Mouse (Mus musculus) G1E (cell line): ENCODE measurements around the gene Snx1. TPM values are rescaled to one million over a fixed set of nuclear protein-coding genes. Genes with fewer than 3 reads are reported as not detected.

Experiments
- ATAC-seq: 2 replicates; pipeline ENCODE4 v1.8.0; 2016; ENCODE audit warnings: mild to moderate bottlenecking; ENCODE audit not compliant: insufficient number of reproducible peaks, poor library complexity, low FRiP score, severe bottlenecking; ENCODE audit errors: extremely low read depth
- DNase-seq: peaks from one replicate; pipeline ENCODE4 v3.0.0; 2012; ENCODE audit warnings: low spot score
- H3K27me3 ChIP-seq: 2 replicates; pipeline ENCODE4 v1.6.1; 2012; ENCODE audit warnings: mild to moderate bottlenecking, low read length, inconsistent platforms; ENCODE audit not compliant: insufficient read depth
- H3K36me3 ChIP-seq: replicated peaks from 2 replicates; pipeline ENCODE3; 2012; ENCODE audit warnings: mild to moderate bottlenecking, inconsistent platforms
- H3K4me1 ChIP-seq: 2 replicates; pipeline ENCODE4 v1.6.1; 2012; ENCODE audit warnings: low read depth, low read length, inconsistent platforms, mixed read lengths; ENCODE audit not compliant: insufficient read depth
- H3K4me3 ChIP-seq: 2 replicates; pipeline ENCODE4 v1.5.1; 2012; ENCODE audit warnings: low read depth, mild to moderate bottlenecking, inconsistent platforms, low read length, moderate library complexity, mixed read lengths
- H3K9me3 ChIP-seq: replicated peaks from 2 replicates; pipeline ENCODE4 v1.6.1; 2012; ENCODE audit warnings: inconsistent platforms
- CTCF ChIP-seq: IDR thresholded peaks from 2 replicates; pipeline ENCODE4 v1.5.1; 2012; ENCODE audit warnings: low read depth, low read length, inconsistent platforms, mixed read lengths
- GATA1 ChIP-seq: IDR thresholded peaks from 2 replicates; pipeline ENCODE4 v1.6.1; 2012; ENCODE audit warnings: borderline replicate concordance, low read length, inconsistent platforms, mixed read lengths
- GATA2 ChIP-seq: IDR thresholded peaks from 2 replicates; pipeline ENCODE4 v1.6.1; 2012; ENCODE audit warnings: low read depth, low read length, inconsistent platforms, borderline replicate concordance
- POLR2AphosphoS5 ChIP-seq: IDR thresholded peaks from 2 replicates; pipeline ENCODE4 v1.6.1; 2012; ENCODE audit warnings: low read depth, low read length, inconsistent platforms; ENCODE audit not compliant: insufficient replicate concordance
- TAL1 ChIP-seq: conservative IDR thresholded peaks from 2 replicates; pipeline ENCODE4 v1.6.1; 2012; ENCODE audit warnings: low read depth, low read length, inconsistent platforms, mixed read lengths
- polyA plus RNA-seq: library from polyadenylated mRNA; stranded (reverse); fragments of >175 nt; gene quantifications from 2 replicates; pipeline ENCODE4 v1.2.3, GENCODE M21; 2012
- total RNA-seq, 2 experiments: library from RNA; stranded (forward) in 1 of 2; stranded (reverse) in 1 of 2; fragments of 200-1000 nt in 1 of 2; fragments of >200 nt in 1 of 2; fragmentation: Nextera tagmentation in 1 of 2; gene quantifications; 2 replicates each; pipeline ENCODE4 v1.2.3; 2014 to 2017

Snx1 gene
- total and polyA plus RNA-seq, 3 experiments = 81.1 to 230 (median 227) TPM

DNA sequence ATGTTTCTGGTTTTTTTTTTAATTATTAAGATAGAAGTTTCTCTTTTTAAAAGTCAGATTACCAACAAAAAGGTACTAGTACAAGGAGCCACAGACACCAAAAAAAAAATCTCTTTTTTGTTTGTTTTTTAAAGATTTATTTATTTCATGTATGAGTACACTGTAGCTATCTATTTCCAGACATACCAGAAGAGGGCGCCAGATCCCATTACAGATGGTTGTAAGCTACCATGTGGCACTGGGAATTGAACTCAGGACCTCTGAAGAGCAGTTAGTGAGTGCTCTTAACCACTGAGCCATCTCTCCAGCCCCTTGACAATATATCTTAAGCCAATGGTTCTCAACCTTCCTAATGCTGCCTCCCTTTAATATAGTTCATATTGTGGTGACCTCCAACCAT, 72.8 kb downstream of the Snx1 start:
- DNase-seq (no peak), ATAC-seq (no peak)
- Histone ChIP-seq H3K4me3 (no peak overlapping the region), H3K4me1 (peaks cover 3% of the 10 kb centered on the region), H3K9me3 (peaks cover 5% of the 10 kb centered on the region; the same call in 1 of the 2 replicates), H3K36me3 (no peaks in the 10 kb centered on the region), H3K27me3 (peaks cover 4% of the 10 kb centered on the region; the same call in 1 of the 2 replicates)
- no peak for TF ChIP-seq TAL1

DNA sequence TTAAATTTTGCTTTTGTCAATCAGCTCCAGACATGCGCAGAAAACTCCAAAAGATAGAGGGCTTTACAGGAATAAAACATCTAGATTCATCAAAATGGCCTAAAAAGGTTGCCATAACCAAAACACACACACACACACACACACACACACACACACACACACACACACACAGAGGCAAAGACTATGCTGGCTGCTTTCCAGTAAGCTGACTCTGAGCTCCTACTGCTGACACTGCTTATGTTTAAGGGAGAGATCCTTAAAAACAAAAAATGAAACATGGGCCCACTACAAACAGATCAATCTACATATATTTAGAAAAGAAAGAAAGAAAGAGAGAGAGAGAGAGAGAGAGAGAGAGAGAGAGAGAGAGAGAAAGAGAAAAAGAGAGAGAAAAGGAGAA, 73.7 kb downstream of the Snx1 start:
- H3K4me3 ChIP-seq = no peak overlapping the region
- TF ChIP-seq TAL1 = no peak
- no peak for TF ChIP-seq GATA2
- no peak for TF ChIP-seq GATA1
- TF ChIP-seq CTCF = no peak
- TF ChIP-seq POLR2AphosphoS5 = no peak
- no peak for DNase-seq
- H3K9me3 ChIP-seq = peaks cover 5% of the 10 kb centered on the region; the same call in 1 of the 2 replicates
- no peaks in the 10 kb centered on the region; the same call in 1 of the 2 replicates for H3K4me1 ChIP-seq
- H3K27me3 ChIP-seq = peaks cover 6% of the 10 kb centered on the region; the same call in 1 of the 2 replicates
- ATAC-seq = no peak
- H3K36me3 ChIP-seq = no peaks in the 10 kb centered on the region

DNA sequence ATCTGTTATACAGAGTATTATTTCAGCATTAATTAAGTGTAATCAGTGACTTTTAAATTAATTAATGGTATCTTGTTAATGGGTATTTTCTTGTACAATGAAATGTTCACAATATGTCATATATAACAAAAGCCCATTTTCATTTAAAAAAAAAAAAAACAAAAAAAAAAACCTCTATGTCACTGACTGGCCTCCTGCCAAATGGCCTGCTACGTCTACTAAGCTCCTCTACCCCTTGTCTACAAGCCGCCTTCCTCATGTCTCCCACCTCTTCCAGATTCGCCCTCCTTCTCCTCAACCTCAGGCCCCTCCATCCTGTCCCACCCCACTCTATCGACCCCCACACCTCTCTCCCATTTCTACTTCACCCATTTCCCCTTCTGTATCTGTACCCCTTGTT, 74.9 kb downstream of the Snx1 start:
- no peak for DNase-seq
- ATAC-seq = no peak
- TF ChIP-seq CTCF (no peak), POLR2AphosphoS5 (no peak), TAL1 (no peak), GATA1 (no peak), GATA2 (no peak)

DNA sequence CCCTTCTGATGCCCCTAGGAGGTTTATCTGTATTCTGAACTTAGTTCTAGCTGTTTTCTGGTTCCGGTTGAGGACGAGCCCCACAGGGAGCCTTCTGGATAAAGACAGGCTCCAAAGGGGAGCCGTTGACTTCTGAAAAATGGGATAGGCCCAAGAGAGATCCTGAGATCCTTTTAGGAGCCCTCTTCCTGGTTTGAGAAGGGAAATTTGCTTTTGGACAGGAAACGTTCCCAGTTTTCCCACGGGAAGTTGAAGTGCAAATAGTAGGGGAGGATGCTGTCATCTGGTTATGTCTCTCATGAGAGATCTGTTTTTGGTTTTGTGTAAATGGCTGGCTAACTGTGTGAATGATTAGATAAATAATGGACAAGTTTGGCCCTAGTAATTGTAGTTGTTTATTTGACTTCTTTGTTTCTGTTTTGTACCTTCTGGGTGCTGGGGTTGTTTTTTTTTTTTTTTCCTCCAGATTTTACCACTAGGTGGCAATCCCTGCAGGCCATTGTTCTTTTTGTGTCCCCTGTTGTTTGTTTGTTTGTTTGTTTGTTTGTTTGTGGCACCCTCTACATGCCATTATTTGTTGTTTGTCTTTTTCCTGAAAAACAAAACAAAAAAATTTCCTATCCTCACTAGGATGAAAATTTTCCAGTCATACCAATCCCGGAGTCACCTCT, 76.3 kb downstream of the Snx1 start:
- Histone ChIP-seq H3K9me3 (peaks cover 5% of the 10 kb centered on the region; the same call in 1 of the 2 replicates), H3K36me3 (no peaks in the 10 kb centered on the region), H3K4me1 (no peaks in the 10 kb centered on the region; the same call in 1 of the 2 replicates), H3K4me3 (no peak overlapping the region), H3K27me3 (peaks cover 7% of the 10 kb centered on the region; the same call in 1 of the 2 replicates)
- DNase-seq (no peak), ATAC-seq (no peak)
- TF ChIP-seq GATA1 = no peak
- TF ChIP-seq GATA2 = no peak
- no peak for TF ChIP-seq POLR2AphosphoS5
- no peak for TF ChIP-seq CTCF
- no peak for TF ChIP-seq TAL1

More for the DNA sequence above, 74.9 kb downstream of the Snx1 start:
- no peaks in the 10 kb centered on the region; the same call in 1 of the 2 replicates for H3K4me1 ChIP-seq
- peaks cover 7% of the 10 kb centered on the region; the same call in 1 of the 2 replicates for H3K27me3 ChIP-seq
- no peak overlapping the region for H3K4me3 ChIP-seq
- H3K36me3 ChIP-seq = no peaks in the 10 kb centered on the region
- H3K9me3 ChIP-seq = peaks cover 5% of the 10 kb centered on the region; the same call in 1 of the 2 replicates

DNA sequence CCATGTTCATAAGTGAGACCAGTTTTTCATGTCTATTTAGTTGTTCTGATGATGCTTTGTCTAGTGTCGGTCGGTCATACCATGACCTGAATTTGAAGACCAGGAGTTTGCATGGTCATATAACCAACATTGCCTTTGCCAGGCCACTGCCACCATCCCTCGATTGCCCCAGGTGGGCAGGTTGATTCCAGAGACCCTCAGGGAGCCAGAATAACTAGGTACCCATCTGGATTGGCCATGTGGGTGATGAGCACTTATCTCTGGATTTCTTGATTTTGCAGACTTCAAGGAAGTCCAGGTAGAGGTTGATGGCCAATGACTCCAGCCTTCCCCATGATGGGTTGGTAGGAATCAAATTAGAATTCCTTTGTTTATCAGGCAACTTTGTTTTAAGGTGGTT, 83.1 kb downstream of the Snx1 start:
- no peaks in the 10 kb centered on the region for H3K9me3 ChIP-seq
- ATAC-seq (no peak), DNase-seq (no peak)
- H3K27me3 ChIP-seq = 0 out of 2 replicates have a peak, but pooled peaks cover 2% of the 10 kb centered on the region
- no peak for TF ChIP-seq POLR2AphosphoS5
- no peak for TF ChIP-seq CTCF
- TF ChIP-seq GATA1 = no peak
- TF ChIP-seq TAL1 = no peak
- no peak for TF ChIP-seq GATA2
- peaks cover 49% of the 10 kb centered on the region for H3K36me3 ChIP-seq
- H3K4me1 ChIP-seq = no peaks in the 10 kb centered on the region
- no peak overlapping the region for H3K4me3 ChIP-seq

DNA sequence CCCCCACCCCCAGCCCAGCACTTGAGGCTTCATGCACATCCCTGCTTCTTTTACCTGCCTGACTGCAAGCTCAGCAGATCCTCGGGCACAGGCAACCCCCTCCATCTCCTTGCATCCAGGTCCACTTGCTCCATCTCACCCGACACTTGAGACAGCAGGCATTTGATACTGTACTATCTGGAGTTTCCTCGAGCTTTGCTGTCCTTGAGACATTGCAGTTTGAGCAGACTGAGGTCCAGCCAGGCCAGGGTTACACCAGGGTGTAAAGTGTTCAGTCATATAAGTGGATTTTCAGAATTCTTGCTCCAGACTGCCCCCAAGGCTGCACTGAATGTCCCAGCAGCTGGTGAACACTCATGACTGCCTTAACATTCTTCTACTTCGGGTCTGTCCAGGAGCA, 84.1 kb downstream of the Snx1 start:
- no peak for DNase-seq

More for the DNA sequence above, 84.1 kb downstream of the Snx1 start:
- peaks cover 57% of the 10 kb centered on the region for H3K36me3 ChIP-seq
- TF ChIP-seq TAL1 (no peak), GATA1 (no peak), GATA2 (no peak), CTCF (no peak), POLR2AphosphoS5 (no peak)
- no peaks in the 10 kb centered on the region for H3K4me1 ChIP-seq
- H3K4me3 ChIP-seq = no peak overlapping the region
- no peaks in the 10 kb centered on the region for H3K27me3 ChIP-seq
- ATAC-seq = no peak
- no peaks in the 10 kb centered on the region for H3K9me3 ChIP-seq
